In genomic region chr17:29531278-29531677, GRCm38 (mm10) we compare ENCODE assay signal across 15 mouse cellular contexts. TPM values are rescaled to one million over a fixed set of nuclear protein-coding genes. Genes with fewer than 3 reads are reported as not detected.
A peak's percentile ranks its signal among the peaks of the same experiment; 100 is the strongest.
DNase-seq lines count a peak whose midpoint lies in the region; ATAC-seq and TF ChIP-seq lines count a peak whose summit lies in the region.
"Had no signal": no experiment of that assay in that cellular context is flagged by ENCODE, and none has a peak within 500 bp of the region (broad histone marks: within the 10 kb centered on the region; RNA-seq: fewer than 3 reads in every experiment).

No protein-coding gene starts in this region.

- no peaks in the 10 kb centered on the region for H3K27me3 ChIP-seq in heart, adult 2 months (ENCODE audit: control insufficient read depth, insufficient read depth, low read length)
- H3K27me3 ChIP-seq in testis, adult 2 months (ENCODE audit: control insufficient read depth, insufficient read depth, low read length) = no peaks in the 10 kb centered on the region
- H3K27me3 ChIP-seq: embryonic facial prominence, embryonic 13.5 days; hindbrain, embryonic 13.5 days had no signal

- no peaks in the 10 kb centered on the region for H3K79me2 ChIP-seq in heart, adult 2 months (replicated peaks; ENCODE audit: control insufficient read depth, insufficient read depth, low read length)

- no peak for TF ChIP-seq POLR2A in heart, adult 2 months (IDR thresholded peaks at IDR 0.05; ENCODE audit: insufficient read depth, low read depth, low read length)
- TF ChIP-seq POLR2A in testis, adult 2 months (IDR thresholded peaks at IDR 0.05; ENCODE audit: control insufficient read depth, low read depth, low read length) = no peak

- TF ChIP-seq EP300 in heart, adult 2 months (IDR thresholded peaks at IDR 0.05; ENCODE audit: insufficient read depth, low read depth, low read length) = no peak

- no peak overlapping the region for H3K27ac ChIP-seq in heart, adult 2 months
- no peak overlapping the region for H3K27ac ChIP-seq in testis, adult 2 months (ENCODE audit: control insufficient read depth, insufficient read depth, low read depth, low read length)
- H3K27ac ChIP-seq: heart, embryonic 10.5 days; hindbrain, embryonic 13.5 days had no signal

- H3K4me3 ChIP-seq in heart, adult 2 months = no peak overlapping the region
- no peak overlapping the region for H3K4me3 ChIP-seq in testis, adult 2 months (ENCODE audit: control insufficient read depth, low read depth, low read length)
- H3K4me3 ChIP-seq: embryonic facial prominence, embryonic 13.5 days; heart, embryonic 10.5 days; hindbrain, embryonic 13.5 days had no signal

- WGBS in heart, adult 2 months = 72% methylated on average over 9 of the region's 9 CpGs

- no peaks in the 10 kb centered on the region for H3K4me1 ChIP-seq in heart, adult 2 months (ENCODE audit: control insufficient read depth, insufficient read depth, low read length)
- H3K4me1 ChIP-seq in testis, adult 2 months (ENCODE audit: control insufficient read depth, insufficient read depth, low read length) = peaks cover 7% of the 10 kb centered on the region

- peak; percentile 15; the same call in 1 of the 2 replicates for TF ChIP-seq CTCF in heart, adult 2 months (IDR thresholded peaks at IDR 0.05)
- peak; percentile 75 for TF ChIP-seq CTCF in testis, adult 2 months (IDR thresholded peaks at IDR 0.05; ENCODE audit: control insufficient read depth, insufficient read depth, insufficient replicate concordance, low read depth, low read length)

- peak; percentile 22; the same call in 1 of the 2 replicates for ATAC-seq in granulocyte monocyte progenitor cell, adult 5-6 weeks (replicated peaks; ENCODE audit: poor library complexity, severe bottlenecking)

- H3K9ac ChIP-seq in heart, adult 2 months (ENCODE audit: low read depth, low read length) = no peak overlapping the region
- H3K9ac ChIP-seq: embryonic facial prominence, embryonic 13.5 days; hindbrain, embryonic 13.5 days had no signal

- DNase-seq in heart, adult 2 months = no peak
- no peak for DNase-seq in heart, postnatal 10 days
- no peak for DNase-seq in testis, postnatal 10 days (ENCODE audit: low spot score)
- DNase-seq in thymus, postnatal 4 days = peak; percentile 70
- DNase-seq in MN1 (ENCODE audit: low spot score) = no peak
- DNase-seq in layer of hippocampus, adult 9-10 months (ENCODE audit: low spot score) = no peak
- DNase-seq: adrenal gland, adult 2 months; cerebellum, adult 9-11 months had no signal

- intact Hi-C loops in heart, adult 2 months (cut with DNase I) = no loop called here
- intact Hi-C loops in heart, postnatal 10 days (cut with DNase I) = no loop called here

- no peaks in the 10 kb centered on the region for H3K36me3 ChIP-seq in heart, adult 2 months (ENCODE audit: control insufficient read depth, insufficient read depth, low read length)
- H3K36me3 ChIP-seq in testis, adult 2 months (ENCODE audit: control insufficient read depth, insufficient read depth, low read length) = no peaks in the 10 kb centered on the region; the same call in 1 of the 2 replicates
- H3K36me3 ChIP-seq: embryonic facial prominence, embryonic 13.5 days; heart, embryonic 10.5 days; hindbrain, embryonic 13.5 days had no signal

RNA-seq across cellular contexts. Expression of gene Gm17657, which starts 18.2 kb away (rescaled TPM):
- not detected for total RNA-seq in heart, adult 2 months (2021)
- not detected in 2 replicates for polyA plus RNA-seq in heart, adult 2 months (2012; rRNA removed)
- total RNA-seq in heart, postnatal 10 days (2021) = not detected
- polyA plus RNA-seq in testis, adult 2 months (2012; rRNA removed) = 18.6 and 21.1 TPM in 2 replicates
- 0.47 TPM in 1 of 2 replicates, not detected in the other for total RNA-seq in granulocyte monocyte progenitor cell, adult 5-6 weeks (2014; fragmentation: Nextera tagmentation)
- total RNA-seq in granulocyte monocyte progenitor cell, adult 5-6 weeks (2017) = not detected in 2 replicates
- total RNA-seq: adrenal gland, adult 2 months had no signal
- polyA plus RNA-seq: adrenal gland, adult 2 months; embryonic facial prominence, embryonic 13.5 days; heart, embryonic 10.5 days; hindbrain, embryonic 13.5 days; limb, embryonic 11.5 days; neural tube, embryonic 11.5 days had no signal

RNA-seq across cellular contexts. Expression of gene Tbc1d22b, which starts 18.3 kb away (rescaled TPM):
- total RNA-seq in heart, adult 2 months (2021) = 10 to 100 TPM; 12.8 to 13.8 TPM
- polyA plus RNA-seq in heart, adult 2 months (2012; rRNA removed) = 15.3 and 16.9 TPM in 2 replicates
- total RNA-seq in heart, postnatal 10 days (2021) = 10 to 100 TPM; 15.4 to 16.2 TPM
- 26.0 and 26.5 TPM in 2 replicates for polyA plus RNA-seq in testis, adult 2 months (2012; rRNA removed)
- total RNA-seq in granulocyte monocyte progenitor cell, adult 5-6 weeks (2014; fragmentation: Nextera tagmentation) = 24.8 and 34.1 TPM in 2 replicates
- 8.3 and 10.2 TPM in 2 replicates for total RNA-seq in granulocyte monocyte progenitor cell, adult 5-6 weeks (2017)

RNA-seq across cellular contexts. Expression of gene Tmem217, which starts 20.9 kb away (rescaled TPM):
- not detected for total RNA-seq in heart, adult 2 months (2021)
- polyA plus RNA-seq in heart, adult 2 months (2012; rRNA removed) = 0.47 TPM in 1 of 2 replicates, not detected in the other
- not detected for total RNA-seq in heart, postnatal 10 days (2021)
- 312 and 396 TPM in 2 replicates for polyA plus RNA-seq in testis, adult 2 months (2012; rRNA removed)
- not detected in 2 replicates for total RNA-seq in granulocyte monocyte progenitor cell, adult 5-6 weeks (2014; fragmentation: Nextera tagmentation)
- total RNA-seq in granulocyte monocyte progenitor cell, adult 5-6 weeks (2017) = not detected in 2 replicates
- total RNA-seq: adrenal gland, adult 2 months had no signal

RNA-seq across cellular contexts. Expression of gene Pim1, which starts 40.7 kb away (rescaled TPM):
- total RNA-seq in heart, adult 2 months (2021) = 10 to 100 TPM; 17.2 to 20.5 TPM
- 24.6 and 27.9 TPM in 2 replicates for polyA plus RNA-seq in heart, adult 2 months (2012; rRNA removed)
- 10 to 100 TPM; 40.6 to 51.5 TPM for total RNA-seq in heart, postnatal 10 days (2021)
- polyA plus RNA-seq in testis, adult 2 months (2012; rRNA removed) = 87.2 and 99.7 TPM in 2 replicates
- 33.0 and 59.6 TPM in 2 replicates for total RNA-seq in granulocyte monocyte progenitor cell, adult 5-6 weeks (2014; fragmentation: Nextera tagmentation)
- 89.9 and 94.0 TPM in 2 replicates for total RNA-seq in granulocyte monocyte progenitor cell, adult 5-6 weeks (2017)
